Mouse (Mus musculus): Measurements from ENCODE around the gene Paqr9.

- TF ChIP-seq EP300 (IDR thresholded peaks at IDR 0.05; ENCODE audit: low read depth), result no peak
- TF ChIP-seq CTCF (IDR thresholded peaks at IDR 0.05; ENCODE audit: low read depth), result no peak
Observed at GRCm38 (mm10) chr9:95525376-95525775, 34.1 kb upstream of the Paqr9 start.
